Mouse (Mus musculus): ENCODE measurements around the gene Gm38431. TPM values are rescaled to one million over a fixed set of nuclear protein-coding genes. Genes with fewer than 3 reads are reported as not detected.

Gene Gm38431
- 2.9 and 3.7 TPM in 2 replicates for polyA plus RNA-seq (2016; fragmentation: Nextera tagmentation; extraction: Ambion mirVana)

- DNase-seq (ENCODE audit: low spot score): peak; percentile 98
- Histone ChIP-seq H3K4me1 (replicated peaks) (peaks cover 21% of the 10 kb centered on the region), H3K36me3 (peaks cover 55% of the 10 kb centered on the region), H3K27me3 (ENCODE audit: insufficient read depth, poor library complexity, severe bottlenecking) (no peaks in the 10 kb centered on the region), H3K9me3 (no peaks in the 10 kb centered on the region), H3K4me3 (peak within 1 kb of the TSS; percentile 75), H3K27ac (peak within 1 kb of the TSS; percentile 97)
- under 1% methylated on average over 54 of the region's 54 CpGs for WGBS
Measured at GRCm38 (mm10) chr9:21091707-21092320, at the start of gene Gm38431, which contains the start of gene Raver1. TSS of gene Gm38431 (minus strand) at chr9:21091997. TSS of gene Raver1 (minus strand) at chr9:21092008.

GRCm38 (mm10) chr9:21138386-21138785 lies 46.6 kb upstream of the Gm38431 start:
- H3K4me1 ChIP-seq (replicated peaks): peaks cover 10% of the 10 kb centered on the region; the same call in 1 of the 2 replicates
- WGBS: 89% methylated on average over 4 of the region's 4 CpGs
- H3K36me3 ChIP-seq: peaks cover 68% of the 10 kb centered on the region

GRCm38 (mm10) chr9:21137229-21137628 lies 45.4 kb upstream of the Gm38431 start:
- Histone ChIP-seq H3K36me3 (peaks cover 57% of the 10 kb centered on the region), H3K27me3 (ENCODE audit: insufficient read depth, poor library complexity, severe bottlenecking) (no peaks in the 10 kb centered on the region), H3K9me3 (no peaks in the 10 kb centered on the region), H3K4me1 (replicated peaks) (peaks cover 10% of the 10 kb centered on the region; the same call in 1 of the 2 replicates), H3K27ac (no peak overlapping the region), H3K4me3 (no peak overlapping the region)
- 59% methylated on average over 3 of the region's 3 CpGs for WGBS
- DNase-seq (ENCODE audit: low spot score): peak; percentile 50

More at GRCm38 (mm10) chr9:21138386-21138785, 46.6 kb upstream of the Gm38431 start:
- H3K27me3 ChIP-seq (ENCODE audit: insufficient read depth, poor library complexity, severe bottlenecking): no peaks in the 10 kb centered on the region
- H3K27ac ChIP-seq: no peak overlapping the region
- no peaks in the 10 kb centered on the region for H3K9me3 ChIP-seq
- H3K4me3 ChIP-seq: no peak overlapping the region
- no peak for DNase-seq (ENCODE audit: low spot score)

DNA sequence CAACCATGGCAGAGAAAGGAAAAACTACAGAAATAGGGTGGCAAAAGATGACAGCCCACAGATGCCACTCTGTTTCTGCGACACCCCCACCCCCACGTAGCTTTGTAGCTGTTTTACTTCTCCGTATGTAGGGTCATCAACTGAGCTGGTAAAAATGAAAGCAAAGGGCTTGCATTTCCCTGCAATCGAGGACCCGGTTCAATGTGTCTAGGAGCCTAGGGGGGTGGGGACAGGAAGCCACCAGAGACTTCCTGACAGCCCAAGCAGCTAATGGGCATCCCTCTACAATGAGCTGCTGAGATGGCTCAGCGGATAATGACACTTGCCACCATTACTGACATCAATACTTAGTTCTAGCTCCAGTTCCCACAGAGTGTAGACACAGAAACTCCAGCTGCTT lies 44.6 kb upstream of the Gm38431 start:
- Histone ChIP-seq H3K27me3 (ENCODE audit: insufficient read depth, poor library complexity, severe bottlenecking) (no peaks in the 10 kb centered on the region), H3K4me1 (replicated peaks) (peaks cover 10% of the 10 kb centered on the region), H3K27ac (no peak overlapping the region), H3K4me3 (no peak overlapping the region), H3K9me3 (no peaks in the 10 kb centered on the region), H3K36me3 (peaks cover 48% of the 10 kb centered on the region)
- DNase-seq (ENCODE audit: low spot score): no peak
- 87% methylated on average over 6 of the region's 6 CpGs for WGBS

DNA sequence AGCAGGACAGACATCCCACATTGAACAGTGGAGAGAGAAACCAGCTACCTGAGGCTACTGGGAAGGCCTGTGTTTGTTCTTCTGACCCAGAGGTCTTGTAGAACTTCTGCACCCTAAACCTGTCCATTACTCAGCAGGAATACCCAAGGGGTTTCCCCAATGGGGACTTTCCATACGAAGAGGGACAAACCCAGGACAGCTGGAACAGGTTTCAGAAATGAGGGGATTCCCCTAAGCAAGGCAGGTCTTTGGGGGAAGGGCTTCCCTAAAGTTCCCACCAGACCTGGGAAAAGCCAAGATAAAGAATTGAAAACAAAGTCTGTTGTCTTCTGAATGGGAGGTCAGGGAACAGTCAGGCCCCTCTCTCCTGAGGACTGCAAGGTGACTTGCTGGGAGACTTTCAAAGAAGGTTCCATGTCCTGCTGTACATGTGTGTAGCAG lies 44.2 kb upstream of the Gm38431 start:
- Histone ChIP-seq H3K36me3 (peaks cover 44% of the 10 kb centered on the region), H3K27me3 (ENCODE audit: insufficient read depth, poor library complexity, severe bottlenecking) (no peaks in the 10 kb centered on the region), H3K4me3 (no peak overlapping the region), H3K4me1 (replicated peaks) (peaks cover 10% of the 10 kb centered on the region), H3K9me3 (no peaks in the 10 kb centered on the region), H3K27ac (no peak overlapping the region)
- WGBS: 83% methylated on average over 1 of the region's 1 CpGs
- DNase-seq (ENCODE audit: low spot score): no peak

DNA sequence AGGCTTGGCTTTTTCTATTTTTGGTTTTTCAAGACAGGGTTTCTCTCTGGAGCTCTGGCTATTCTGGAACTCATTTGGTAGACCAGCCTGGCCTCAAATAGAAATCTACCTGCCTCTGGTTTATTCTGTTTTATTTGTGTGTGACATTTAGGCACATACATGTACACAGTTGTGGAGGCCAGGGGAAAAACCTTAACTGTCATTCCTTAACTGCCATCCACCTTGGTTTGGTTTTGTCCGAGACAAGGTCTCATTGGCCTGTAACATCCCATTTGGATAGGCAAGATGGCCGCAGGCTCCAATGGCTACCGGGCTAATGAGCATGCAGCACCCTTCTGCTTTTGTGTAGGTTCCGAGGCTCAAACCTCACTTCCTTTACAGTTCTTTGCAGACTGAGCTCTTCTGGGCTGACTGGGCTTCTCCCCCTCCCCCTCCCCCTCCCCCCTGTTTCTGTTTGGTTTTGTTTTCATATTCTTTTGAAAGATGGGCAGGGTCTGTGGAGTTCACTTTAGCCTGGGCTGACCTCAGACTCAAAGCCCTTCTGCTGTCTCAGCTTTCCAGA lies 43.6 kb upstream of the Gm38431 start:
- Histone ChIP-seq H3K9me3 (no peaks in the 10 kb centered on the region), H3K27ac (no peak overlapping the region), H3K4me1 (replicated peaks) (peaks cover 14% of the 10 kb centered on the region), H3K27me3 (ENCODE audit: insufficient read depth, poor library complexity, severe bottlenecking) (no peaks in the 10 kb centered on the region), H3K36me3 (peaks cover 38% of the 10 kb centered on the region), H3K4me3 (no peak overlapping the region)
- DNase-seq (ENCODE audit: low spot score): no peak
- 83% methylated on average over 4 of the region's 4 CpGs for WGBS

GRCm38 (mm10) chr9:21134595-21135328 lies 43.0 kb upstream of the Gm38431 start:
- no peak overlapping the region for H3K4me3 ChIP-seq
- H3K27me3 ChIP-seq (ENCODE audit: insufficient read depth, poor library complexity, severe bottlenecking): no peaks in the 10 kb centered on the region
- no peak overlapping the region for H3K27ac ChIP-seq
- peaks cover 17% of the 10 kb centered on the region for H3K4me1 ChIP-seq (replicated peaks)
- DNase-seq (ENCODE audit: low spot score): no peak
- 79% methylated on average over 9 of the region's 9 CpGs for WGBS
- no peaks in the 10 kb centered on the region for H3K9me3 ChIP-seq
- peaks cover 32% of the 10 kb centered on the region for H3K36me3 ChIP-seq

DNA sequence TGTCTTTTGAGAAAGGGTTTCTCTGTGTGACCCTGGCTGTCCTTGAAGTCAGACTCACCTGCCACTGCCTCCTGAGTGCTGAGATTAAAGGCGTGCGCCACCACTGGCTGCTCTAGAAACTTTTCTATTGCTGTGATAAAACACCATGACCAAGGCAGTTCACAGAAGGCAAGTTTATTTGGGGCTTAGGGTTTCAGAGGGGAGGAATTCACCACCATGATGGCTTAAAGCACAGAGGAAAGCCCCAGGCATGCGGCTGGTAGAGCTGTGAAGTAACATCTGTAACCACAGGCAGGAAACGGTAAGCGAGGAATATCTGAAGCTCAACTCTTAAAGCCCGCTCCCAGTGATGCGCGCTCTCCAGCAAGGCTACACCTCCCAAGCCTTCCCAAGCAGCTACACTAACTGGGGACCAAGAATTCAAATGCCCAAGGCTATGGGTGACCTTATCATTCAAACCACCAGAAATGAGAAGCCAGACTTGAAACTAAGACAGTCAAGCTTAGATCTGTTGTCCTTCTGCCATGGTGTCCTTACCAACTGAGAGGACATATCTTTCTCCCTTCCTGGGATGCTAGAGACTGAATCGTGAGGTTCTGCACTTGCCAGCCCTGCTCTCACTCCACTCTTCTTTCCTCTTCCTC lies 41.4 kb upstream of the Gm38431 start:
- peaks cover 17% of the 10 kb centered on the region for H3K4me1 ChIP-seq (replicated peaks)
- no peak overlapping the region for H3K27ac ChIP-seq
- 87% methylated on average over 9 of the region's 9 CpGs for WGBS
- DNase-seq (ENCODE audit: low spot score): no peak
- H3K27me3 ChIP-seq (ENCODE audit: insufficient read depth, poor library complexity, severe bottlenecking): no peaks in the 10 kb centered on the region
- H3K4me3 ChIP-seq: no peak overlapping the region
- H3K9me3 ChIP-seq: no peaks in the 10 kb centered on the region
- peaks cover 16% of the 10 kb centered on the region for H3K36me3 ChIP-seq

- H3K4me3 ChIP-seq: no peak overlapping the region
- DNase-seq (ENCODE audit: low spot score): no peak
- peaks cover 17% of the 10 kb centered on the region for H3K4me1 ChIP-seq (replicated peaks)
- no peaks in the 10 kb centered on the region for H3K9me3 ChIP-seq
- peaks cover 7% of the 10 kb centered on the region for H3K36me3 ChIP-seq
- WGBS: 86% methylated on average over 12 of the region's 12 CpGs
- no peak overlapping the region for H3K27ac ChIP-seq
- H3K27me3 ChIP-seq (ENCODE audit: insufficient read depth, poor library complexity, severe bottlenecking): no peaks in the 10 kb centered on the region
Measured at GRCm38 (mm10) chr9:21132102-21132775, 40.4 kb upstream of the Gm38431 start.

GRCm38 (mm10) chr9:21131059-21131956 lies 39.5 kb upstream of the Gm38431 start, which contains the start of gene Tyk2:
TSS of gene Tyk2 (minus strand) at chr9:21131243.
- Histone ChIP-seq H3K27ac (peak within 1 kb of the TSS; percentile 81), H3K9me3 (no peaks in the 10 kb centered on the region), H3K4me1 (replicated peaks) (peaks cover 17% of the 10 kb centered on the region), H3K36me3 (peaks cover 12% of the 10 kb centered on the region), H3K4me3 (peak within 1 kb of the TSS; percentile 61), H3K27me3 (ENCODE audit: insufficient read depth, poor library complexity, severe bottlenecking) (no peaks in the 10 kb centered on the region)
- 6% methylated on average over 37 of the region's 37 CpGs for WGBS
- peak; percentile 95 for DNase-seq (ENCODE audit: low spot score)

GRCm38 (mm10) chr9:21126259-21126627 lies 34.4 kb upstream of the Gm38431 start:
- Histone ChIP-seq H3K36me3 (peaks cover 48% of the 10 kb centered on the region), H3K27me3 (ENCODE audit: insufficient read depth, poor library complexity, severe bottlenecking) (no peaks in the 10 kb centered on the region), H3K27ac (no peak overlapping the region), H3K4me1 (replicated peaks) (peaks cover 7% of the 10 kb centered on the region), H3K9me3 (no peaks in the 10 kb centered on the region), H3K4me3 (no peak overlapping the region)
- DNase-seq (ENCODE audit: low spot score): no peak
- 91% methylated on average over 2 of the region's 2 CpGs for WGBS
